Mouse (Mus musculus): ENCODE results near the gene Hdgfl1.

- no peak for TF ChIP-seq CTCF (IDR thresholded peaks at IDR 0.05; ENCODE audit: low read depth)
- TF ChIP-seq EP300 (IDR thresholded peaks at IDR 0.05; ENCODE audit: low read depth): no peak
Observed at GRCm38 (mm10) chr13:26752863-26753262, 17.1 kb downstream of the Hdgfl1 start.

Data from liver, embryonic 14.5 days (tissue).